Mouse (Mus musculus) small intestine, adult 2 months (tissue): ENCODE results near the gene Cetn4.

Experiments used
- CTCF ChIP-seq: fragments of 200-500 bp; IDR thresholded peaks from 2 replicates; pipeline ENCODE4 v1.5.1; 2012; ENCODE audit warnings: low read depth, mild to moderate bottlenecking, control low read depth, inconsistent platforms, low read length, moderate library complexity, mixed read lengths; ENCODE audit not compliant: insufficient replicate concordance, insufficient read length; ENCODE audit errors: extremely low read depth
- POLR2A ChIP-seq: fragments of 200-500 bp; IDR thresholded peaks from 2 replicates; pipeline ENCODE4 v1.6.1; 2012; ENCODE audit warnings: low read depth, mild to moderate bottlenecking, control low read depth, inconsistent platforms, low read length, moderate library complexity

DNA sequence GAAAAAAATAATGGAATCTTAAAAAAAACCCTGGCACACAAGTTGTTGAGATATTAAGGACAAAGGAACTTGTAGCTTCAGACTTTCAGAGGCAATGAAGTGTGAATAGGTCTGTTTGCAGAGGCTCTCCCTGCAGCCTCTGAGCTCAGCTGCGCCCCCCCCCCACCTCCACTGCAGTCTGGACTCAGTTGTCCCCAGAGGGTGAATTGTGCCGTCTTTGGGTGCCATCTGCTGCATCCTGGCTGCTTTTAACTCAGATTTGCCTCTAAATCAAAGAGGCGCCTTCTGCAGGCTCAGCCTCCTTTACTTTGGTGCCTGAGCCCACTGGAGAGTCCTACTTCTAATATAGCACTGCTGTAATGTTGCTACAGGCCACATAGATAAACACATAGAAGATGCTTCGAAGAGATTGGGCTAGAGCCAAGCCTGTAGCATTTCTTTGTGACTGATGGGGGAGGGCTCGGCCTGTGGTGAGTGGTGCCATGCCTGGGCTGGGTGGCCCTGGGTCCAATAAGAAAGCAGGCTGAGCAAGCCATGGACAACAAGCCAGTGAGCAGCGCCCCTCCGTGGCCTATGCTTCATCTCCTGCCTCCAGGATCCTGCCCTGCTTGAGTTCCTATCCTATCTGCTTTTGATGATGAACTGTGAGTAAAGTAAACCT, 21.5 kb downstream of the Cetn4 start:
- no peak for TF ChIP-seq POLR2A
- no peak for TF ChIP-seq CTCF
